Mouse (Mus musculus): ENCODE measurements around the gene Gins3. TPM values are rescaled to one million over a fixed set of nuclear protein-coding genes. Genes with fewer than 3 reads are reported as not detected.

Gene Gins3
- total and polyA plus RNA-seq, 3 experiments, result 14.0 to 14.4 TPM; not detected in 1

GRCm38 (mm10) chr8:95663599-95663949 is 30.3 kb downstream of the Gins3 start:
- H3K4me1 ChIP-seq (ENCODE audit: control insufficient read depth in 1 of 2, insufficient read depth in 2 of 2, low read length in 2 of 2), result peaks cover 11 to 46% of the 10 kb centered on the region in 2 experiments
- H3K36me3 ChIP-seq (ENCODE audit: control insufficient read depth in 1 of 2, insufficient read depth in 2 of 2, low read length in 2 of 2), result peaks cover 0 to 30% of the 10 kb centered on the region in 2 experiments; a peak in 2 of 4 replicates
- H3K27me3 ChIP-seq (ENCODE audit: control insufficient read depth in 1 of 2, insufficient read depth in 2 of 2, low read length in 2 of 2), result no peaks in the 10 kb centered on the region
- peak; percentile 80 for DNase-seq (ENCODE audit: low read depth, low spot score)
- peak overlapping the region; percentile 89 for H3K27ac ChIP-seq (ENCODE audit: control insufficient read depth, low read depth, low read length)
- H3K79me2 ChIP-seq (ENCODE audit: control insufficient read depth, insufficient read depth, low read length, poor library complexity), result no peaks in the 10 kb centered on the region; the same call in 1 of the 2 replicates
- no peaks in the 10 kb centered on the region for H3K9me3 ChIP-seq (replicated peaks; ENCODE audit: insufficient read depth, low read length)
- peak overlapping the region; percentile 47 to 53 for H3K4me3 ChIP-seq (ENCODE audit: control insufficient read depth in 1 of 2, insufficient read depth in 1 of 2, low read depth in 2 of 2, low read length in 2 of 2)
- TF ChIP-seq MAX (IDR thresholded peaks at IDR 0.05; ENCODE audit: low read length) (0 out of 2 replicates have a peak, but pooled peaks have one; percentile 14), BHLHE40 (IDR thresholded peaks at IDR 0.05; ENCODE audit: borderline replicate concordance, low read depth, low read length) (no peak), MXI1 (IDR thresholded peaks at IDR 0.05; ENCODE audit: low read depth, low read length) (0 out of 2 replicates have a peak, but pooled peaks have one; percentile 20), E2F4 (IDR thresholded peaks at IDR 0.05; ENCODE audit: borderline replicate concordance, low read depth, low read length) (no peak), POLR2A (IDR thresholded peaks at IDR 0.05; ENCODE audit: control insufficient read depth in 1 of 2, insufficient read depth in 1 of 2, low read depth in 1 of 2, low read length in 2 of 2, poor library complexity in 1 of 2) (no peak), POLR2AphosphoS5 (IDR thresholded peaks at IDR 0.05; ENCODE audit: borderline replicate concordance, low read depth, low read length) (no peak), UBTF (IDR thresholded peaks at IDR 0.05; ENCODE audit: borderline replicate concordance, insufficient read depth, low read depth, low read length) (no peak), MEF2A (IDR thresholded peaks at IDR 0.05; ENCODE audit: extremely low read depth, insufficient replicate concordance, low read depth, low read length, poor library complexity, severe bottlenecking) (no peak), TCF12 (IDR thresholded peaks at IDR 0.05; ENCODE audit: low read depth, low read length) (no peak), SIN3A (IDR thresholded peaks at IDR 0.05; ENCODE audit: low read length) (peak; percentile 52), ELF1 (IDR thresholded peaks at IDR 0.05; ENCODE audit: low read depth, low read length) (0 out of 2 replicates have a peak, but pooled peaks have one; percentile 5), KAT2A (conservative IDR thresholded peaks at IDR 0.05; ENCODE audit: low read depth, low read length) (no peak), ZKSCAN1 (IDR thresholded peaks at IDR 0.05; ENCODE audit: low read depth, low read length) (no peak), MYB (IDR thresholded peaks at IDR 0.05; ENCODE audit: low read depth, low read length) (no peak), RCOR1 (IDR thresholded peaks at IDR 0.05; ENCODE audit: low read depth, low read length) (no peak), NELFE (IDR thresholded peaks at IDR 0.05; ENCODE audit: low read depth, low read length) (peak; percentile 27; the same call in 1 of the 2 replicates), HCFC1 (IDR thresholded peaks at IDR 0.05; ENCODE audit: low read depth, low read length) (no peak), GATA1 (IDR thresholded peaks at IDR 0.05; ENCODE audit: low read depth, low read length) (no peak), EP300 (IDR thresholded peaks at IDR 0.05; ENCODE audit: low read depth in 1 of 2, low read length in 2 of 2) (no peak), TBP (IDR thresholded peaks at IDR 0.05; ENCODE audit: low read depth, low read length) (peak; percentile 88), POLR2AphosphoS2 (IDR thresholded peaks at IDR 0.05; ENCODE audit: low read length) (no peak), TAL1 (IDR thresholded peaks at IDR 0.05; ENCODE audit: low read length) (no peak)
- H3K9ac ChIP-seq (ENCODE audit: control insufficient read depth, low read depth, low read length, poor library complexity, severe bottlenecking), result peak overlapping the region; percentile 59

Data from MEL (cell line).